ENCODE assay signal across 20 mouse cellular contexts in genomic region chr5:28372172-28372664, GRCm38 (mm10). TPM values are rescaled to one million over a fixed set of nuclear protein-coding genes. Genes with fewer than 3 reads are reported as not detected.
DNase-seq lines count a peak whose midpoint lies in the region; ATAC-seq and TF ChIP-seq lines count a peak whose summit lies in the region.
"Had no signal": no experiment of that assay in that cellular context is flagged by ENCODE, and none has a peak within 500 bp of the region (broad histone marks: within the 10 kb centered on the region; RNA-seq: fewer than 3 reads in every experiment).

No protein-coding gene starts in this region.

- H3K36me3 ChIP-seq in MEL (ENCODE audit: control insufficient read depth in 1 of 2, insufficient read depth in 2 of 2, low read length in 2 of 2), result peaks cover 0 to 54% of the 10 kb centered on the region in 2 experiments; a peak in 2 of 4 replicates
- peaks cover 47% of the 10 kb centered on the region for H3K36me3 ChIP-seq in liver, embryonic 13.5 days

- no peak overlapping the region for H3K9ac ChIP-seq in MEL (ENCODE audit: control insufficient read depth, low read depth, low read length, poor library complexity, severe bottlenecking)
- no peak overlapping the region for H3K9ac ChIP-seq in liver, embryonic 13.5 days
- H3K9ac ChIP-seq: embryonic facial prominence, embryonic 12.5 days; heart, embryonic 12.5 days; hindbrain, embryonic 12.5 days had no signal

- no peak for TF ChIP-seq CTCF in MEL (IDR thresholded peaks at IDR 0.05 in 2 of 3, conservative IDR thresholded peaks at IDR 0.05 in 1 of 3; ENCODE audit: control insufficient read depth in 1 of 3, insufficient read depth in 1 of 3, low read depth in 2 of 3, low read length in 3 of 3, poor library complexity in 1 of 3, severe bottlenecking in 1 of 3)

- TF ChIP-seq RAD21 in MEL (IDR thresholded peaks at IDR 0.05; ENCODE audit: low read depth, low read length), result no peak

- TF ChIP-seq POLR2A in MEL (IDR thresholded peaks at IDR 0.05; ENCODE audit: control insufficient read depth in 1 of 2, insufficient read depth in 1 of 2, low read depth in 1 of 2, low read length in 2 of 2, poor library complexity in 1 of 2), result no peak

- intact Hi-C loops in gastrocnemius, postnatal 36 days (cut with DNase I), result no loop called here

- no peak overlapping the region for H3K27ac ChIP-seq in MEL (ENCODE audit: control insufficient read depth, low read depth, low read length)
- H3K27ac ChIP-seq in liver, embryonic 13.5 days, result no peak overlapping the region
- H3K27ac ChIP-seq: embryonic facial prominence, embryonic 12.5 days; heart, adult 2 months; hindbrain, embryonic 12.5 days had no signal

- WGBS in liver, embryonic 13.5 days (ENCODE audit: insufficient replicate concordance), result 38% methylated on average over 1 of the region's 1 CpGs

- no peaks in the 10 kb centered on the region for H3K27me3 ChIP-seq in MEL (ENCODE audit: control insufficient read depth in 1 of 2, insufficient read depth in 2 of 2, low read length in 2 of 2)
- H3K27me3 ChIP-seq in liver, embryonic 13.5 days, result no peaks in the 10 kb centered on the region
- H3K27me3 ChIP-seq: embryonic facial prominence, embryonic 12.5 days; heart, embryonic 12.5 days; hindbrain, embryonic 12.5 days had no signal

- no peaks in the 10 kb centered on the region for H3K79me2 ChIP-seq in MEL (ENCODE audit: control insufficient read depth, insufficient read depth, low read length, poor library complexity)

- no peaks in the 10 kb centered on the region for H3K4me1 ChIP-seq in MEL (ENCODE audit: control insufficient read depth in 1 of 2, insufficient read depth in 2 of 2, low read length in 2 of 2)
- 0 out of 2 replicates have a peak, but pooled peaks cover 3% of the 10 kb centered on the region for H3K4me1 ChIP-seq in liver, embryonic 13.5 days (replicated peaks)
- H3K4me1 ChIP-seq: embryonic facial prominence, embryonic 12.5 days; heart, embryonic 12.5 days had no signal

- ATAC-seq in common myeloid progenitor, adult 5-6 weeks (replicated peaks; ENCODE audit: low read depth, poor library complexity, severe bottlenecking), result peak; percentile 32; the same call in 1 of the 2 replicates
- ATAC-seq in liver, embryonic 13.5 days (ENCODE audit: low read depth), result peak; percentile 64; the same call in 1 of the 2 replicates
- peak; percentile 89 for ATAC-seq in megakaryocyte-erythroid progenitor cell, adult 5-6 weeks (replicated peaks; ENCODE audit: low FRiP score, low TSS enrichment, poor library complexity, severe bottlenecking)
- ATAC-seq: forebrain, embryonic 14.5 days; hindbrain, embryonic 16.5 days; inflammation-experienced regulatory T-cells, adult 6 months; intestine, postnatal 0 days had no signal

- no peak overlapping the region for H3K4me2 ChIP-seq in liver, embryonic 13.5 days
- H3K4me2 ChIP-seq: embryonic facial prominence, embryonic 12.5 days; heart, embryonic 12.5 days; hindbrain, embryonic 12.5 days had no signal

- no peaks in the 10 kb centered on the region for H3K9me3 ChIP-seq in MEL (replicated peaks; ENCODE audit: insufficient read depth, low read length)
- no peaks in the 10 kb centered on the region for H3K9me3 ChIP-seq in liver, embryonic 13.5 days (replicated peaks)
- H3K9me3 ChIP-seq: embryonic facial prominence, embryonic 12.5 days; G1E; heart, embryonic 12.5 days; hindbrain, embryonic 12.5 days had no signal

- H3K4me3 ChIP-seq in MEL (ENCODE audit: control insufficient read depth in 1 of 2, insufficient read depth in 1 of 2, low read depth in 2 of 2, low read length in 2 of 2), result no peak overlapping the region
- no peak overlapping the region for H3K4me3 ChIP-seq in liver, embryonic 13.5 days (replicated peaks)
- H3K4me3 ChIP-seq: embryonic facial prominence, embryonic 12.5 days; heart, adult 2 months; heart, embryonic 12.5 days; hindbrain, embryonic 12.5 days had no signal

- peak; percentile 22 to 32; a peak in 2 of 4 replicates for TF ChIP-seq EP300 in MEL (IDR thresholded peaks at IDR 0.05; ENCODE audit: low read depth in 1 of 2, low read length in 2 of 2)

- DNase-seq in MEL (ENCODE audit: low read depth, low spot score), result peak; percentile 37
- DNase-seq in liver, embryonic 13.5 days, result no peak
- DNase-seq in gastrocnemius, postnatal 36 days, result no peak
- no peak for DNase-seq in right cerebral cortex, adult 2 months (ENCODE audit: low spot score in 2 of 2)
- no peak for DNase-seq in kidney, postnatal 25 days
- DNase-seq: adrenal gland, postnatal 10 days; cerebellum, adult 18-20 months; cerebellum, postnatal 14 days; heart, adult 2 months; heart, postnatal 4 days had no signal

TF ChIP-seq in MEL, 35 proteins besides CTCF, POLR2A, EP300 and RAD21:
- 0 out of 2 replicates have a peak, but pooled peaks have one; percentile 6 for TF ChIP-seq GATA1 (IDR thresholded peaks at IDR 0.05; ENCODE audit: low read depth, low read length)
- TF ChIP-seq MAFK (IDR thresholded peaks at IDR 0.05; ENCODE audit: borderline replicate concordance, low read depth, low read length), result no peak
- TF ChIP-seq ZNF384 (IDR thresholded peaks at IDR 0.05; ENCODE audit: low read depth, low read length), result peak; percentile 69
- TF ChIP-seq TCF12 (IDR thresholded peaks at IDR 0.05; ENCODE audit: low read depth, low read length), result peak; percentile 31; the same call in 1 of the 2 replicates
- peak; percentile 33 for TF ChIP-seq TAL1 (IDR thresholded peaks at IDR 0.05; ENCODE audit: low read length)

RNA-seq across cellular contexts. Expression of gene Rbm33, which starts 55.3 kb away (rescaled TPM):
- total RNA-seq in MEL (2012; rRNA removed), result 14.6 and 21.8 TPM in 2 replicates
- 10 to 100 TPM in 1 of 2 experiments, not detected in 1; 60.3 TPM for polyA plus RNA-seq in MEL (2012; ENCODE audit: insufficient read depth in 1 of 2, insufficient read length in 2 of 2, low read depth in 1 of 2, low replicate concordance in 2 of 2, missing spikeins in 1 of 2)
- total RNA-seq in common myeloid progenitor, adult 5-6 weeks (2017), result 24.0 and 55.4 TPM in 2 replicates
- 5.7 and 7.3 TPM in 2 replicates for polyA plus RNA-seq in liver, embryonic 13.5 days (2015; fragmentation: Nextera tagmentation; extraction: Ambion mirVana)
- total RNA-seq in megakaryocyte-erythroid progenitor cell, adult 5-6 weeks (2014; fragmentation: Nextera tagmentation), result 60.5 and 63.1 TPM in 2 replicates
- 36.8 and 60.4 TPM in 2 replicates for total RNA-seq in megakaryocyte-erythroid progenitor cell, adult 5-6 weeks (2017)
- 10 to 100 TPM; 27.2 to 35.3 TPM for total RNA-seq in gastrocnemius, postnatal 36 days (2021)

Comparison
In these comparisons a context has a peak if more than half of its experiments do, and no peak if none do; other contexts are left out.
1. ATAC-seq: peak in every context shown above with its lines; median percentile 89 in megakaryocyte-erythroid progenitor cell, adult 5-6 weeks; 64 in liver, embryonic 13.5 days; 32 in common myeloid progenitor, adult 5-6 weeks.